Mouse (Mus musculus) embryonic facial prominence, embryonic 10.5 days (tissue): ENCODE results near the gene Gm35315. TPM values are rescaled to one million over a fixed set of nuclear protein-coding genes. Genes with fewer than 3 reads are reported as not detected.
"Not testable (repeated sequence)": the region's sequence is repeated elsewhere in the genome, so short reads cannot be mapped to it uniquely, and the experiment has no call there.

Experiments used
- DNase-seq: peaks from one replicate; pipeline ENCODE4 v3.0.0-alpha.2; 2017; ENCODE audit warnings: low spot score
- H3K27ac ChIP-seq: fragments of 300-500 bp; sonication (generic); replicated peaks from 2 replicates; pipeline ENCODE4 v1.5.1; 2016; ENCODE audit warnings: mild to moderate bottlenecking
- H3K27me3 ChIP-seq: fragments of 300-500 bp; sonication (generic); replicated peaks from 2 replicates; pipeline ENCODE4 v1.6.1; 2016; ENCODE audit warnings: low read depth, mild to moderate bottlenecking; ENCODE audit not compliant: poor library complexity, severe bottlenecking
- H3K36me3 ChIP-seq: fragments of 300-500 bp; sonication (generic); replicated peaks from 2 replicates; pipeline ENCODE4 v1.6.1; 2016; ENCODE audit warnings: mild to moderate bottlenecking, moderate library complexity
- H3K4me1 ChIP-seq: fragments of 300-500 bp; sonication (generic); 2 replicates; pipeline ENCODE4 v1.6.1; 2016
- H3K4me3 ChIP-seq: fragments of 300-500 bp; sonication (generic); 2 replicates; pipeline ENCODE4 v1.5.1; 2016; ENCODE audit warnings: mild to moderate bottlenecking, moderate library complexity
- H3K9me3 ChIP-seq: fragments of 300-500 bp; sonication (generic); 2 replicates; pipeline ENCODE4 v1.6.1; 2016; ENCODE audit warnings: mild to moderate bottlenecking
- WGBS: fragments of 180-500 bp; shearing (Covaris S2); methylation state at CpG from one replicate; pipeline ENCODE4 v1.1.7; 2016; 5-methylcytosine and 5-hydroxymethylcytosine counted together
- polyA plus RNA-seq: library from polyadenylated mRNA; unstranded; fragments of >200 nt; fragmentation: Nextera tagmentation; extraction: Ambion mirVana; gene quantifications from 2 replicates; pipeline ENCODE4 v1.2.1, GENCODE M21; 2016

Gm35315 gene
- polyA plus RNA-seq, 1 experiment from 2014 or later: 2.4 TPM

GRCm38 (mm10) chr5:110098991-110099477 lies 4.8 kb upstream of the Gm35315 start:
- 40% methylated on average over 1 of the region's 1 CpGs for WGBS
- Histone ChIP-seq H3K27ac (peak overlapping the region; percentile 67), H3K9me3 (no peaks in the 10 kb centered on the region), H3K4me3 (no peak overlapping the region; the same call in 1 of the 2 replicates), H3K4me1 (peaks cover 46% of the 10 kb centered on the region), H3K36me3 (peaks cover 20% of the 10 kb centered on the region), H3K27me3 (peaks cover 26% of the 10 kb centered on the region; the same call in 1 of the 2 replicates)
- no peak for DNase-seq

- Histone ChIP-seq H3K4me3 (peak overlapping the region; percentile 67), H3K36me3 (no peaks in the 10 kb centered on the region), H3K4me1 (peaks cover 22% of the 10 kb centered on the region), H3K27me3 (0 out of 2 replicates have a peak, but pooled peaks cover 6% of the 10 kb centered on the region), H3K9me3 (no peaks in the 10 kb centered on the region), H3K27ac (peak overlapping the region; percentile 89)
- WGBS: 3% methylated on average over 4 of the region's 4 CpGs
- no peak for DNase-seq
Measured at GRCm38 (mm10) chr5:110094847-110095213, 610 bp upstream of the Gm35315 start.

- WGBS: 87% methylated on average over 2 of the region's 2 CpGs
- Histone ChIP-seq H3K27ac (no peak overlapping the region), H3K36me3 (no peaks in the 10 kb centered on the region), H3K27me3 (no peaks in the 10 kb centered on the region), H3K4me1 (peaks cover 12% of the 10 kb centered on the region), H3K9me3 (no peaks in the 10 kb centered on the region), H3K4me3 (no peak overlapping the region)
- no peak for DNase-seq
Measured at GRCm38 (mm10) chr5:110091546-110091945, 2.7 kb downstream of the Gm35315 start.

GRCm38 (mm10) chr5:110086161-110086866 lies 7.9 kb downstream of the Gm35315 start:
- H3K36me3 ChIP-seq: no peaks in the 10 kb centered on the region
- H3K9me3 ChIP-seq: peaks cover 26% of the 10 kb centered on the region; the same call in 1 of the 2 replicates
- H3K27ac ChIP-seq: no peak overlapping the region
- 36% methylated on average over 14 of the region's 14 CpGs for WGBS
- no peaks in the 10 kb centered on the region for H3K27me3 ChIP-seq
- H3K4me1 ChIP-seq: no peaks in the 10 kb centered on the region
- H3K4me3 ChIP-seq: no peak overlapping the region; the same call in 1 of the 2 replicates
- DNase-seq: no peak

- H3K36me3 ChIP-seq: peaks cover 16% of the 10 kb centered on the region
- H3K27ac ChIP-seq: no peak overlapping the region
- H3K4me1 ChIP-seq: no peaks in the 10 kb centered on the region
- H3K4me3 ChIP-seq: no peak overlapping the region
- no peaks in the 10 kb centered on the region for H3K27me3 ChIP-seq
- H3K9me3 ChIP-seq: peaks cover 51% of the 10 kb centered on the region
- no peak for DNase-seq
- WGBS: 86% methylated on average over 4 of the region's 4 CpGs
Measured at GRCm38 (mm10) chr5:110082961-110083360, 11.3 kb downstream of the Gm35315 start.

GRCm38 (mm10) chr5:110072413-110072812 lies 21.8 kb downstream of the Gm35315 start, which contains the start of gene Gm17655:
Gene Gm17655 (minus strand): TSS chr5:110072513.
- whole genome bisulfite sequencing: 72% methylated on average over 2 of the region's 2 CpGs

GRCm38 (mm10) chr5:110057637-110058408 lies 36.4 kb downstream of the Gm35315 start:
- Histone ChIP-seq H3K4me1 (no peaks in the 10 kb centered on the region), H3K4me3 (peak overlapping the region; percentile 66), H3K9me3 (peaks cover 8% of the 10 kb centered on the region; the same call in 1 of the 2 replicates), H3K27me3 (no peaks in the 10 kb centered on the region), H3K27ac (peak overlapping the region; percentile 75), H3K36me3 (no peaks in the 10 kb centered on the region)
- 3% methylated on average over 19 of the region's 19 CpGs for WGBS
- DNase-seq: peak; percentile 81

More at GRCm38 (mm10) chr5:110072413-110072812, 21.8 kb downstream of the Gm35315 start, which contains the start of gene Gm17655:
- DNase-seq, H3K4me3 ChIP-seq, H3K27ac ChIP-seq, H3K4me1 ChIP-seq, H3K36me3 ChIP-seq, H3K27me3 ChIP-seq: not testable (repeated sequence)
- peaks cover 36% of the 10 kb centered on the region for H3K9me3 ChIP-seq

Other genes starting within 250 kb of the Gm35315 start
- gene Gm15446, start 171.0 kb downstream of the Gm35315 start, polyA plus RNA-seq: 0.53 and 0.57 TPM in 2 replicates
- 20.9 and 23.4 TPM in 2 replicates for gene Zfp932, start 97.9 kb downstream of the Gm35315 start, polyA plus RNA-seq
- 4.8 and 5.9 TPM in 2 replicates for gene Gm17655, start 21.9 kb downstream of the Gm35315 start, polyA plus RNA-seq
- 2.0 and 3.2 TPM in 2 replicates for gene Plcxd1, start 5.5 kb upstream of the Gm35315 start, polyA plus RNA-seq
- gene Gtpbp6, start 13.8 kb upstream of the Gm35315 start, polyA plus RNA-seq: 33.3 and 35.6 TPM in 2 replicates
- 5.5 and 5.7 TPM in 2 replicates for gene Zfp605, start 15.7 kb upstream of the Gm35315 start, polyA plus RNA-seq
- gene Chfr, start 41.4 kb upstream of the Gm35315 start, polyA plus RNA-seq: 45.1 and 48.6 TPM in 2 replicates
- 19.9 and 20.6 TPM in 2 replicates for gene Golga3, start 82.3 kb upstream of the Gm35315 start, polyA plus RNA-seq
- gene Ankle2, start 136.6 kb upstream of the Gm35315 start, polyA plus RNA-seq: 32.7 and 34.7 TPM in 2 replicates
- gene Pgam5, start 175.5 kb upstream of the Gm35315 start, polyA plus RNA-seq: 95.3 and 96.3 TPM in 2 replicates
- 10.6 and 12.4 TPM in 2 replicates for gene Pxmp2, start 191.8 kb upstream of the Gm35315 start, polyA plus RNA-seq
- 47.5 and 54.1 TPM in 2 replicates for gene Pole, start 191.9 kb upstream of the Gm35315 start, polyA plus RNA-seq
- 0.87 and 0.95 TPM in 2 replicates for gene P2rx2, start 248.8 kb upstream of the Gm35315 start, polyA plus RNA-seq